8 mouse cellular contexts compared by ENCODE assay signal in the genomic region with DNA sequence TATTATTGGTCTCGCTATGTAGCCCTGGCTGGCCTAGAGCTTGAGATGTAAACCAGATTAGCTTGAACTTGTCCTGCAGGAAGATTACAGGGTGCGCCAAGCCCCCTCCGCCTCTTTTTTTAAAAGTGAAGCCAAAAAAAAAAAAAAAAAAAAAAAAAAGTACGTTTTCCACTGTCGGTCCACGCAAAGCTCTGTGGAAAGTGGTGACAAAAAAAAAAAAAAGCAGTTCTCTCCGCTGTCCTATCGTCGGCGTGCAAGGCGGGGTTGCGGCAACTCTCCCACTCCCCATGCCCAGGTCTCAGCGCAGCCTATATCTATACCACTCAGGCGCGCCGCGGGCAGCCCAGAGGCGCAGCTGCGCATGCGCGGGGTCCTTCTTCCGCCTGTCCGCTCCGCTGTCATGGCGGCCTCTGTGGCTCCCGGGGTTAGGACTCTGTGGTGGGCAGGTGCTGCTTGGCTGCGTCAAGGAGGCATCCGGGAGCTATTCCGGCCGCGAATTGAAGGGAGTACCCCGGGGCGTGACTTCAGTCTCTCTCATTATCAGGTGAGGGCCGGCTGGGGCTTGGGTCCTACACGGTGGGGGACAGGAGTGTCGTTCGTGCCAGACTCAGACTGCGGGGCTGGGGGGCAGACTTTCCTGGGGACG. TPM values are rescaled to one million over a fixed set of nuclear protein-coding genes. Genes with fewer than 3 reads are reported as not detected.
DNase-seq lines count a peak whose midpoint lies in the region; ATAC-seq lines count a peak whose summit lies in the region.

A gene (plus strand): TSS at position 368 of the 646 bp plus-strand sequence.

- ATAC-seq in inflammation-experienced regulatory T-cells, adult 6 months: peak; percentile 90
- ATAC-seq in megakaryocyte-erythroid progenitor cell, adult 5-6 weeks (replicated peaks; ENCODE audit: low FRiP score, low TSS enrichment, poor library complexity, severe bottlenecking): peak; percentile 96

- DNase-seq in adipocyte (ENCODE audit: low spot score): peak; percentile 93
- peak; percentile 94 for DNase-seq in embryo, embryonic 10 days (ENCODE audit: low spot score)
- DNase-seq in gastrocnemius, postnatal 14 days: peak; percentile 94
- peak; percentile 90 to 96 for DNase-seq in left cerebral cortex, postnatal 10 days (ENCODE audit: extremely low spot score in 1 of 2, low spot score in 2 of 2)
- peak; percentile 92 for DNase-seq in right cerebral cortex, postnatal 25 days
- peak; percentile 93 to 94 for DNase-seq in urinary bladder, postnatal 4 days (ENCODE audit: low spot score in 2 of 2)

- intact Hi-C loops in gastrocnemius, postnatal 14 days (cut with DNase I; ENCODE audit: low total_unique reads): no loop called here
- intact Hi-C loops in left cerebral cortex, postnatal 10 days (cut with DNase I): loop anchor here (2.0 kb wide), 1 partner anchor 76 kb away; no protein-coding TSS in a partner anchor

RNA-seq across cellular contexts. Expression of the gene that starts here (rescaled TPM):
- 10 to 100 TPM; 40.4 to 47.1 TPM for total RNA-seq in gastrocnemius, postnatal 14 days (2021)
- 10 to 100 TPM; 45.9 to 67.0 (median 66.8) TPM for polyA plus RNA-seq in inflammation-experienced regulatory T-cells, adult 6 months (2017; shearing (Covaris generic))
- 10 to 100 TPM; 39.8 to 41.2 TPM for total RNA-seq in left cerebral cortex, postnatal 10 days (2021)
- total RNA-seq in megakaryocyte-erythroid progenitor cell, adult 5-6 weeks (2014; fragmentation: Nextera tagmentation): 47.9 and 62.5 TPM in 2 replicates
- total RNA-seq in megakaryocyte-erythroid progenitor cell, adult 5-6 weeks (2017): 92.4 and 99.0 TPM in 2 replicates

Comparison
In these comparisons a context has a peak if more than half of its experiments do, and no peak if none do; other contexts are left out.
1. Peak in every context shown above with its lines: DNase-seq and ATAC-seq.